Mouse (Mus musculus) liver, adult 2 months (tissue): Measurements from ENCODE around the gene Imp3.

ENCODE experiments used
- CTCF ChIP-seq: fragments of 200-500 bp; IDR thresholded peaks from 2 replicates; pipeline ENCODE4 v1.5.1; 2011; ENCODE audit warnings: low read depth, low read length, control low read depth
- POLR2A ChIP-seq: fragments of 200-500 bp; IDR thresholded peaks from 2 replicates; pipeline ENCODE4 v1.6.1; 2011; ENCODE audit warnings: low read length, control low read depth; ENCODE audit not compliant: insufficient read depth; ENCODE audit errors: extremely low read depth

- TF ChIP-seq POLR2A (no peak), CTCF (no peak)
Observed at GRCm38 (mm10) chr9:56929496-56929895, 7.8 kb upstream of the Imp3 start.
